Mouse (Mus musculus) cerebral cortex, adult 2 months (tissue): ENCODE results near the gene Tesc.

ENCODE experiments used
- WGBS: fragments of 180-500 bp; shearing (Covaris S2); methylation state at CpG from one replicate; pipeline ENCODE4 v1.1.7; 2018; 5-methylcytosine and 5-hydroxymethylcytosine counted together

Gene Tesc

GRCm38 (mm10) chr5:118105536-118105935 is 78.0 kb downstream of the Tesc start:
- 89% methylated on average over 8 of the region's 8 CpGs for WGBS

DNA sequence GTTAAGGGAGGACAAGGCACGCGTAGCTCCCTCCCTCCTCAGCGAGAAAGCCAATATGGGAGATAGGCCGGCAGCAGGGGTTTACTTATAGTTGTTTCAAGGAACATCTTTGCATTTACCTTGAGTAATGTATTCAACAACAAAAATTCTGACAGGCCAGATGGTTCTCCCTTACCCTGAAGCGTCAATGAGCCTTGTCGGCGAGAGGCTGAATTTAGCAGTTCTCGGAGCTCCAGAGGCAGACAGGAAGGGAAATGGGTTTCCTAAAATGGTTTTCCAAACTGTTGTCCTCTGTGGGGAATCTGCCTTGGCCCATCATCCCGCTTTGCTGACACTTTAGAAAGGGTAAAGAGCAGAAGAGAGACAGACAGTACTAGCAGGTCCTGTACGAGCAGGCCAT is 79.1 kb downstream of the Tesc start:
- 56% methylated on average over 10 of the region's 10 CpGs for WGBS

DNA sequence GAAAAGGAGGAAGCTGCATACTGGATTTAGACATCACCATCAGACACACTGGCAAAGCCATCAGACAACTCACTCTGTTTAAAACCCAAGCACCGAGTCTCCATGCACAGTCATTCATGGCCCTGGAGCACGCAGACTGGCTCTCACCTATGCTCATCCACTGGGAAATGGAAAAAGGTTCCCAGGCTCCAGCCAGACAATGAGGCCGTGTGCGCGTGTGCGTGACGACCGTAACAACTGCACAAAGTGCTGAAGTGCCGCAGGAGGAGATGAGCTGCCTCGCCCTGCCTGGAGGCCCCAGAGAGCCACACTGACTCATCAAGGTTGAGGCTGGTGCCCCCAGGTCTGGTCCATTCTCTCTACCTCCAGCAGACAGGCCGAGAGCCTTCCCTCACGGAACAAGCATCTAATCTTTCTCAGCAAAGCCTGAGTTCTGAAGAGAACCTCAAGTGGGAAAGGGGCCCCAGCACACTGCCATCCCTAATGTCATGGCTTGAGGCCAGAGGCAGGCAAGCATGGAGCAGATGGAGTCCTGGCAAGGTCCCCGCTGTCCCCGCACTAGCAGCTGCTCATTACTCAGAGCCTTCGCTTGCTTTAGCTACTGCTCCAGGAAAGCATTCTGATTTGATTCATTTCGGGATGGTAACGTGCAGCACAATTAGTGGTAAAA is 80.7 kb downstream of the Tesc start:
- WGBS, result 42% methylated on average over 17 of the region's 17 CpGs

GRCm38 (mm10) chr5:118108794-118109440 is 81.4 kb downstream of the Tesc start:
- 68% methylated on average over 7 of the region's 7 CpGs for WGBS
